Mouse (Mus musculus): Measurements from ENCODE around the gene Vmn1r44. TPM values are rescaled to one million over a fixed set of nuclear protein-coding genes. Genes with fewer than 3 reads are reported as not detected.

Vmn1r44 gene
- polyA plus RNA-seq, 1 experiment from 2014 or later = not detected

Other genes with a start within 250 kb of the Vmn1r44 start
- 16.7 and 16.8 TPM in 2 replicates for gene Txnrd3, start 239.7 kb upstream of the Vmn1r44 start, polyA plus RNA-seq (2015; fragmentation: Nextera tagmentation; extraction: Ambion mirVana)
- not detected in 2 replicates for gene Vmn1r40, start 176.1 kb upstream of the Vmn1r44 start, polyA plus RNA-seq (2015; fragmentation: Nextera tagmentation; extraction: Ambion mirVana)
- not detected in 2 replicates for gene Vmn1r41, start 142.9 kb upstream of the Vmn1r44 start, polyA plus RNA-seq (2015; fragmentation: Nextera tagmentation; extraction: Ambion mirVana)
- not detected in 2 replicates for gene Vmn1r42, start 7.2 kb upstream of the Vmn1r44 start, polyA plus RNA-seq (2015; fragmentation: Nextera tagmentation; extraction: Ambion mirVana)
- gene Vmn1r43, start 7.2 kb upstream of the Vmn1r44 start, polyA plus RNA-seq (2015; fragmentation: Nextera tagmentation; extraction: Ambion mirVana) = not detected in 2 replicates
- gene Vmn1r45, start 56.9 kb downstream of the Vmn1r44 start, polyA plus RNA-seq (2015; fragmentation: Nextera tagmentation; extraction: Ambion mirVana) = not detected in 2 replicates
- gene Vmn1r46, start 85.7 kb downstream of the Vmn1r44 start, polyA plus RNA-seq (2015; fragmentation: Nextera tagmentation; extraction: Ambion mirVana) = not detected in 2 replicates
- gene Vmn1r47, start 132.5 kb downstream of the Vmn1r44 start, polyA plus RNA-seq (2015; fragmentation: Nextera tagmentation; extraction: Ambion mirVana) = not detected in 2 replicates
- gene Vmn1r48, start 153.2 kb downstream of the Vmn1r44 start, polyA plus RNA-seq (2015; fragmentation: Nextera tagmentation; extraction: Ambion mirVana) = not detected in 2 replicates
- not detected in 2 replicates for gene Vmn1r49, start 194.8 kb downstream of the Vmn1r44 start, polyA plus RNA-seq (2015; fragmentation: Nextera tagmentation; extraction: Ambion mirVana)
- not detected in 2 replicates for gene Vmn1r50, start 217.8 kb downstream of the Vmn1r44 start, polyA plus RNA-seq (2015; fragmentation: Nextera tagmentation; extraction: Ambion mirVana)
- 0.06 TPM in 1 of 2 replicates, not detected in the other for gene Vmn1r51, start 238.9 kb downstream of the Vmn1r44 start, polyA plus RNA-seq (2015; fragmentation: Nextera tagmentation; extraction: Ambion mirVana)